Mouse (Mus musculus) liver, adult (tissue): ENCODE results near the gene Inpp5a.
A peak's percentile ranks its signal among the peaks of the same experiment; 100 is the strongest.

ENCODE experiments used
- GATA4 ChIP-seq: IDR thresholded peaks from 2 replicates; pipeline ENCODE4 v1.6.1; 2014; ENCODE audit warnings: mild to moderate bottlenecking, low read length; ENCODE audit not compliant: insufficient replicate concordance

Gene Inpp5a

GRCm38 (mm10) chr7:139407966-139408365 lies 19.1 kb downstream of the Inpp5a start:
- no peak for TF ChIP-seq GATA4

GRCm38 (mm10) chr7:139409903-139410302 lies 21.0 kb downstream of the Inpp5a start:
- TF ChIP-seq GATA4 = no peak

- no peak for TF ChIP-seq GATA4
Measured at GRCm38 (mm10) chr7:139412223-139412950, 23.5 kb downstream of the Inpp5a start.

GRCm38 (mm10) chr7:139413400-139413799 lies 24.5 kb downstream of the Inpp5a start:
- TF ChIP-seq GATA4 = no peak

GRCm38 (mm10) chr7:139415616-139416225 lies 26.8 kb downstream of the Inpp5a start:
- no peak for TF ChIP-seq GATA4

GRCm38 (mm10) chr7:139418371-139418770 lies 29.5 kb downstream of the Inpp5a start:
- TF ChIP-seq GATA4 = no peak

- TF ChIP-seq GATA4 = no peak
Measured at GRCm38 (mm10) chr7:139422827-139423226, 33.9 kb downstream of the Inpp5a start.

- TF ChIP-seq GATA4 = peak; percentile 91
Measured at GRCm38 (mm10) chr7:139434095-139434830, 45.4 kb downstream of the Inpp5a start.

GRCm38 (mm10) chr7:139435749-139436148 lies 46.8 kb downstream of the Inpp5a start:
- no peak for TF ChIP-seq GATA4

- TF ChIP-seq GATA4 = no peak
Measured at GRCm38 (mm10) chr7:139436951-139437350, 48.0 kb downstream of the Inpp5a start.

GRCm38 (mm10) chr7:139437471-139437870 lies 48.6 kb downstream of the Inpp5a start:
- TF ChIP-seq GATA4 = no peak

- TF ChIP-seq GATA4 = no peak
Measured at GRCm38 (mm10) chr7:139437926-139438600, 49.2 kb downstream of the Inpp5a start.

GRCm38 (mm10) chr7:139438601-139438945 lies 49.7 kb downstream of the Inpp5a start:
- no peak for TF ChIP-seq GATA4

- no peak for TF ChIP-seq GATA4
Measured at GRCm38 (mm10) chr7:139439031-139439430, 50.1 kb downstream of the Inpp5a start.

- no peak for TF ChIP-seq GATA4
Measured at GRCm38 (mm10) chr7:139439922-139440895, 51.3 kb downstream of the Inpp5a start.

GRCm38 (mm10) chr7:139441022-139441421 lies 52.1 kb downstream of the Inpp5a start:
- no peak for TF ChIP-seq GATA4
